Mouse (Mus musculus): ENCODE data around the gene Psme4.

GRCm38 (mm10) chr11:30923283-30923682 lies 151.8 kb downstream of the Psme4 start:
- TF ChIP-seq GATA1 (IDR thresholded peaks at IDR 0.05; ENCODE audit: low read length) = no peak
- no peak for TF ChIP-seq TAL1 (IDR thresholded peaks at IDR 0.05; ENCODE audit: low read length)
